Mouse (Mus musculus) frontal cortex, postnatal 25 days (tissue): ENCODE data around the gene Tmc2.

Source experiments
- DNase-seq, 2 experiments: peaks; one replicate each; pipeline ENCODE4 v3.0.0; 2022; ENCODE audit warnings: low spot score in 2 of 2

Gene Tmc2

DNA sequence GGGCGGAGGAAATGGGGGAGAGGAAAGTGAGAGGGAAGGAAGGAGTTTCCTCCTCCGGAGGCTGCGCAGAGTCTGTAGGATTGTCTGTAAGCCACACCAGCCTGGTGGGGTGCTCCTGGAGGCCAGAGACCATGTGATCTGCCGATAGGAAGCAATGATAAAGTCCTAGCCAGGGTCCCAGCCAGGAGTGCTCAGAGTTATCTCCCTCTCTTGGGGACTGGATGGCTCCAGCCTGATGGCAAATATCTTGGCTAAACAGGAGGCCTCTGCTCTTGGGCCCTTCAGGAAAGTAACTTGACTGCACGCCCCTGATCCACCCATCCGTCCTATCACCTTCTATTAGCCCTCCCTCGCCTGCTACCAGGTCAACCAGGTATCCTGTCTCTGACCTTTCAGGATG lies 53.2 kb downstream of the Tmc2 start:
- DNase-seq, result no peak

DNA sequence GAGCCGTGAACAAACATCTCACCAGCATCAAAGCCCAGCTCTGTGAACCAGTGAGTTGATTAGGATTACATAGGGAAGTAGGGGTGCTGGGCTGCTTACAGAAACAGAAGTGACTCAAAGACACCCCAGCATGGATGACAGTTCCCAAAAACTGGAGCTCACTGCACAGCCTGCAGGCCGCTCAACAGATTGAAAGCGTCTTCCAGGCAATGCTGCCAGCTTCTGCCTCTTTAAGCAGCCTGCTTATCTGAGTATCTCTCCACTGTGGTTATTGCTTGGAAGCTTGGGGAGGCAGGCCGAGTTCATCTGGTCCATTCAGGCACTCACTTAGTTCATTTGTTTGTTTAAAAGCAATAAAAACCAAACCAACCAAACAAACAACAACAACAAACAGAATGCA lies 61.8 kb downstream of the Tmc2 start:
- DNase-seq, result no peak

DNA sequence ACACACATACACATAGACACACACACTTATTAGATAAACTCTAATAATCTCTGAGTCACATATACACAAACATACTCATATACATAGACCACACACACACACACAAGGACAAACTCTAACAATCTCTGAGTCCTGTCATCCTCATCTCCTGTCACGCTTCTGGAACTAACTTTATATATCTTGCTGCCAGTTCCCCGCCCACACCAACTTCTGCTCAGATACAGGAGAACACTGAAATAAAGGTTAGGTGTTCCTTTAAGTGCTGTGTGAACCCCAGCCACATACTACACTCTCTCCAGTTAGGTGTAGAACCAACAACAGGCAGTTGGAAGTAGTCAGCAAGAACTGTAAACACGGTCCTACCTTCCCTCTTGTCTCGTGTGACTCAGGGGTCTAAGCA lies 65.8 kb downstream of the Tmc2 start:
- DNase-seq, result no peak

DNA sequence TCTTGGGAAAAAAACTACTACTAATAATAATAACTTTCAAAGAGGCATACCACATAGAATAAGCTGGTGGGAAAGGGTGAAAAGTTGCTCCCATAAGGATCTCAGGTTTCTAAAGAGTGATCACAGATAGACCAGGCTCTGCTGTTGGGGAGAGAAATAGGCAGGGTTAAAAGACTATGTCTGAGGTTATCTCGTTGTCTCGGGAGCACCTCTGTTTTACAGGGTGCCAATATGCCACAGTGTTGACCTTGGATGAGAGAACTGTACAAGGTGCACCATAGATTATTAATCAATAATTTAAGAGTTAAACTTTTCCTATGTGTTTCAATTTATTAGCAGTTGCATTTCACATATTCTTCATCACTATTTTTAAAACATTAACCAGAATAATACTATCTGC lies 66.9 kb downstream of the Tmc2 start:
- no peak for DNase-seq

DNA sequence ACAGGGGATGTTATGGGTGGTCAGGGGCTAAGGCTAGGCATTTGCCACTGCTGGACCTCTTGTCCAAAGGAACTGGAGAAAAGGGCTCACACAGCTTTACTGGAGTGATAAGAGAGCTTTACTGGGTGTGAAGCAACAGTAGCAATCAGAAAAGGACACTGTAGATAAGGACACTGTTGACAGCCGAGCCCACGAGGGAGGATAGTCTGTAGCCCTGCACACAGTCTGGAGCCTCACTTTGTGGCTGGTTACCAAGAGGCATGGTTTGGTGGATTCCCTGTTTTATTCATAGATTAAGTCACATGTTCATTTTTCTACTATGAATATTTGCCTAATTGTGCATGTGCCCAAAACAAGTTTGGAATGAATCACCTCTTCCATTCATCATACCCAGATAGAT lies 67.4 kb downstream of the Tmc2 start:
- no peak for DNase-seq

DNA sequence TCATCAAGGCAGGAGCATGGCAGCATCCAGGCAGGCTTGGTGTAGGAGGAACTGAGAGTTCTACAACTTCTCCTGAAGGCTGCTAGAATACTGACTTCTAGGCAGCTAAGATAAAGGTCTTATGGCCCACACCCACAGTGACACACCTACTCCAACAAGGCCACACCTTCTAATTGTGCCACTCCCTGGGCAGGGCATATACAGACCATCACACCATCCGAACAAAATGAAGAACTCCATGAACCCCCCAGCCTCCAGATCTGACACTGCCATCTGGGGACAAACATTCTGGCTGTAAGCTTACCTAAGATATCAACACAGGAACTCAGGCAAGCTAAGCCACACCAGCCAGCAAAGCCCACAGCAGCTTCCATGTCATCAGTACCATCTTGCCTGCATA lies 70.5 kb downstream of the Tmc2 start:
- DNase-seq, result no peak

DNA sequence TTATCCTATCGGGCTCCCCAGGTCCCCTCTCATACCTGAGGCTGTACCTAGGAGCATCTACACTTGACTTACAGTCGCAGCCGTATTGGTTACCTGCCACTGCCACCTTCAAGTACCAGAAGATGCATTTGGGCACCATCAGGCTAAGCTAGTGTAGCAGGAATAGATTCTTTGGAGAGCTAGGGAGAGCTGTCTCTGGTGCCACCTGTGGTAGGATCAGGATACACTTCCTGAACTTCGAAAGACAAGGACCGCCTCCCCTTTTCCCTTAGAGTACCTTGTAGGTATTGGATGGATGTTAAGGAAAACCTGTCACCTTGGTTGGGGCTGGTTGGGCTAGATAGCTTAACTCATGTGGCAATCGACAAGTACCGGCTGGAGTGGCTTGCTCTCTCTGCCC lies 73.1 kb downstream of the Tmc2 start:
- no peak for DNase-seq

DNA sequence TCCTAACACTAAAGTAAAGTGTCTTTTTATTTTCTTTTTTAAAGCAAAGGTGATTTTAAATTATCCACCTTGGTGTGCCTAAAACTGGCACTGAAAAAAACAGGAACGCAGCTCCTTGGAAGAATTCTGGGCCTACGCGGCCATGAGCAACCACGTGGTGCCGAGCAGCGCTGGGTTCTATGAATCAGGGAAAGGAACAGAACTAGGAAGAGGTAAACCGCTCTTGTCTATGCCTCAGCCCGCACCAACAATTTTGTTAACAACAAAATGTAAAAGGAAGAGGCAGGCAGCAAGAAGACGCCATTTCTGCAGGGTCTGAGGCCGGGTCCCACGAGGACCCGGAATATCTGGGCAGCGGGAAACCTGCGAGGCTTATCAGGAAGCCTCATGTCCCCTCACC lies 78.7 kb downstream of the Tmc2 start:
- DNase-seq, result peak in 1 of 2 experiments; percentile 11

DNA sequence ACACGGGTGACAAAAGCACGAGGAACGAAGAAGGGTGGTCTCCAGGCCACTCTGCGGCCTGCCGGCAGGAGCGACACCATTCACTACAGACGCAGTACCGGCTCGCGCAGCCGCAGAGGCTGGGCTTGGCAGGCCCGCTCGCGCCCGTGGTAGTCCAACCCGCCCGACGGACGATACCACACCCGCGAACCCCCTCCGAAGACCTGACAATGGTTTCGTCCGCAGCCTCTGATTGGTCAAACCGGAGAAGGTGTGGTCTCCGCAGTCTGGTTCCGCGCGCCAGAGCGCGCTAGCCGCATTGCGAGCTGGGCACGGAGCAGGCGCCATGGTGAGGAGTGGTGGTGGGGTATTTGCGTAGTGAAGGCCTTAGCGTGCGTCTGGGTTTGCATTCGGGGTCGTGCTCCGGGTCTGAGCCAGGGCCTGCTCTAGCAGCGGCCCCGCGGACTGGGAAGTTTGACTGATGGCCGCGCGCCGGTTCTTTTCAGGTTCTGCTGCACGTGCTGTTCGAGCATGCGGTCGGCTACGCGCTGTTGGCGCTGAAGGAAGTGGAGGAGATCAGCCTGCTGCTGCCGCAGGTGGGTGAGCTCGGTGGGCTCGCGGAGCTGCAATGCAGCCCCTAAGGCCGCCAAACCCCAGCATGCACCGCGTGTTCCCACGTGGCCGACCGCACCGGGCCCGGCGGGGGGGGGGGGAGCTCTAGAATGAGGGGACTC lies 79.3 kb downstream of the Tmc2 start, which contains the start of gene Nop56:
Nop56 (plus strand) TSS at position 282 of the 713 bp plus-strand sequence.
- peak; percentile 100 for DNase-seq

DNA sequence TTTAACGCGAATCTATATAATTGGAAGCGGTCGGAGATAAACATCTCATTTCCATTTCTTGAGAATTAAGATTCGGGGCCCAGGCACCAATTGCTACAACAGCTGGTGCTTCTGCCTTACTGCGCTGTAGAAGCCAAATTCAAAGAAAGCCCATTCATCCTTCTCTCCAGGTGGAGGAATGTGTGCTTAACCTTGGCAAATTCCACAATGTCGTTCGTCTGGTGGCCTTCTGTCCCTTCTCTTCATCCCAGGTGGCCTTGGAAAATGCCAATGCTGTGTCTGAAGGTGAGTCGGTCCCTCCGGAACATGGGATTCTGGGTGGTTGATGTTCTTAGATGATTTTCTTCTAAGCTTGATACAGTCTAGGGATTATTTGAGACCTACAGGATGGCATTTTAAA lies 79.9 kb downstream of the Tmc2 start:
- DNase-seq, result no peak

DNA sequence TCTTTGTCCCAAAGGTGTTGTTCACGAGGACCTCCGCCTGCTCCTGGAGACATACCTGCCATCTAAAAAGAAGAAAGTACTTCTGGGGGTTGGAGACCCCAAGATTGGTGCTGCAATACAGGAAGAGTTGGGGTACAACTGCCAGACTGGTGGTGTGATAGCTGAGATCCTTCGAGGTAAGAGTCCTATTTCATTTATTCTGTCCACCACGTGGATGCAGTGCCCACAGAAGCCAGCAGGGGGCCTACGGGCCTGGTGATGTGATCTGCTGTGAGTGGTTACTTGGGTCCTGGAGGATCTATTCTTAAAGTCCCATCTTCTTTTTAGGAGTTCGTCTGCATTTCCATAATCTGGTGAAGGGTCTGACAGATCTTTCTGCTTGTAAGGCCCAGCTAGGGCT lies 80.7 kb downstream of the Tmc2 start:
- DNase-seq, result peak in 1 of 2 experiments; percentile 24

DNA sequence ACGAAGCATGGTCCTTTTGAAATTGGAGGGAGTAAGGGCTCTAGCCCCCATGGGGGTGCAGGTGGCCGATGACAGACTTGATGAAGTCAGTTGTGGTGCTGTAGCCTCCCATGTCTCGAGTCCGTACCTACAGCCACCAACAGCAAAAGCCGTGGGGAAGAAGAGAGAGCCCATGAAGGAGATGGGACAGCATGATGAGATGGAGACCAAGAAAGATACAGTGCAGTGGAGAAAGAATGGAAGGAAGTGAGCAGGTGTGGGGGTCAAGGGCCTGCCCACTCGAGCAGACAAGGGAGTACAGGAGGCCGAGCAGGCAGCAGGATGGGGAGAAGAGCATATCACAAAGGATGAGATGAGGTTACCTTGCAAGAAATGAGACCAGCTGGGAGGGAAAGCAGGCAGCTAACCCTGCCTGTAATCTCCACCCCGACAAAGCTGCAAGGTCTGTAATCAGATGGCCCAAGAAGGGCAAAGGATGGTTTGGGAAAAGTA lies 84.7 kb downstream of the Tmc2 start:
- no peak for DNase-seq

DNA sequence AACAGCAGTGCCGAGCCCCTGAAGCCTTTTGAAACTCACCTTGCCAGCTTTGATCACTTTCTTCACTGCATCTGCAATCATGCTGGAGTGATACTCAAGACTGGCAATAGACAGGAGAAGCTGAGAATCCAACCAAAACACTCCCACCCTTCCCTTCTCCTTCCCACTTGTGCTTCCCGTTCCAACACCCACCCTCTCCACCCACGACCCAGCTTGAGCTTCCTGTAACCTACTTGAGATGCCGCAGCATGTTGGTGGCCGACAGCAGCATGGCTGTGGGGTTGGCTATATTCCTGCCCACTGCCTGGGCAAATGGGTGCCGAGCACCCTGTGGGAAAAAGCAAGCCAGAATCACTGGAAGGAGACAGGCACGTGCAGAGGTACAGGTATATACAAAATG lies 85.2 kb downstream of the Tmc2 start:
- no peak for DNase-seq

DNA sequence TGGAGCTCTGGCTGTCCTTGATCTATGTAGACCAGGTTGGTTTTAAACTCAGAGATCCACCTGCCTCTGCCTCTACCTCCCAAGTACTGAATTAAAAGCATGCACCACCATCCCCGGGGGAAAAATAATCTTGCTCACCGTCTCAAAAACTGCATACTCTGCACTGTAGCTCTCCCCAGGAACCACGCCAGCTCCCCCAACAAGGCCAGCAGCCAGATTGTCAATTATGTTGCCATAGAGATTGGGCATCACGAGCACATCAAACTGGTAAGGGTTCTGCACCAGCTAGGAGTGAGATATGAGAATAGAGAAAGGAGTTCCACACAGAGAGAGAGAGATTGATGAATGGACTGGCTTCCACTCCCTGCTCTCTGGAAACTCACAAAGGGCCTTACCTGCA lies 85.8 kb downstream of the Tmc2 start:
- DNase-seq, result no peak

DNA sequence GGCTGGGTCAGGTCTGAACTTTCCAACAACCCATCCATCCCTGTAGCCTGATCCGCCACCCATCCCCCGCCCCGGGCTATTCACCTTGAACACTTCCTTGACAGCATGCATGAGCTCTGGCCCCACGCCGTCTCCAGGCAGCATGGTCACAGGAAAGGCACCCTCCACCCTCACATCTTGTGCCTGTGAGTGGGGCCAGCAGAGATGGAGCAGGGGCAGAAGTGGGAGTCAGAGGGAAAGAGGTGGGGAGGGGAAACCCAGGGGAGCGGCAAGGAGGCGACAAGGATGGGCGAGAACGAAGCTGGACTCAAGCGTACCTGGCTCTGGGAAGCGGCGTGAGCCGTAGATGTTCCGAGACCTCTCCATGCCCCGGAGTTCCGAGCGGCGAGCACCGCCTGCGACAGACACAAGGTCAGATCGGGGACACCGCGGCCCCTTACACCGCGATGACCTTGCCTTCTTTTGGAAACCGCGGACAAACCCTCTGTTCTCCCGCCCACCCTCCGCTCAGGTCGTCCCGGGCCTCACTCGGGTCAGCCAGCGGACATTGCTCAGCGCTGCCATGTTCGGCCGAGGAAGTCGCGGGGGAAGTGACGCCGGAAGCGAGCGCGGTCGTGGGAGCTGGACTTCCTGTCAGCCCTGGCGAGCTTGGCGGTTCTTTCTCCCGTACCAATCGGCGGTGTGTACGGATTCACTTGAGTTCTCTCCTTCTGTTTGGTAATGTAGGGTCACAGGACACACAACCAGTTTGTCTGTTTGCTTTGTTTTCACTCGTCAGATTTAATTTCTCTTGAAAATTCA lies 89.1 kb downstream of the Tmc2 start, which contains the start of gene Idh3b:
Idh3b (minus strand) TSS at position 694 of the 801 bp plus-strand sequence.
- DNase-seq, result peak; percentile 74 to 88

DNA sequence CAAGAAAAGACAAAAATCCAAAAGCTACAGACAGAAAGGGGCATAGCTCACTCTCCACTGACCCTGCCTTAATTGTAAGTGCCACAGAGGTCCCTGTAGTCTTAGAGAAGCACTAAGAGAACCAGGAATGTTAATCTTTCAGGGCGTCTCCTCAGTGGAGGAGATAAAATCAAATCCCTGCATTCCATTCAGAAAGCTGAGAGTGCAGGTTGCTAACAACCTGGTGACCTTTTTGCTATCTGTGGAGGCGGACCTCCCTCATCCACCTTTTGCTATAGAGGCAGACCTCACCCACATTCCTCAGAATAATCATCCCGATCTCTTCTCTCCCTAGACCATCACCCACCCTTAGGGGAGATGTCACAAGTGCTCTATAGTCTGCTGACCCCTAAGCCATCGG lies 94.1 kb downstream of the Tmc2 start:
- no peak for DNase-seq

DNA sequence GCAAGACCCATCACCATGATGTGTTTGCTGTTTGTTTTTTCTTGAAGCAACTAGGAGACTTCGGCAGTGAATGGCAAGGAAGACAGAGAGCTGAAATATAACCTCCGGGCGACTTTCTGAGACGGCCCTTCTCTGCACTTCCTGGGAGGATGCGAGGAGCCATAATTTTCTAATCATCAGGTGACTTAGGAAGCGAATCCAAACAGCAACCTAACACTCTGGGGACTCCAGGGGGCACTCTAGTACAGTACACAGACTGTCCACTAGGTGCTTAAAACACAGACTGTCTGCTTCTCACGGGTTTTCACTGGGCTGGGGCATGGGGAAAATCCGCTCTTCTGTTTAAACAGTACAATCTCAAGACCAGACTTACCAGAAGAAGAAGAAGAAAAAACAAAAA lies 96.4 kb downstream of the Tmc2 start:
- peak; percentile 51 to 65 for DNase-seq

DNA sequence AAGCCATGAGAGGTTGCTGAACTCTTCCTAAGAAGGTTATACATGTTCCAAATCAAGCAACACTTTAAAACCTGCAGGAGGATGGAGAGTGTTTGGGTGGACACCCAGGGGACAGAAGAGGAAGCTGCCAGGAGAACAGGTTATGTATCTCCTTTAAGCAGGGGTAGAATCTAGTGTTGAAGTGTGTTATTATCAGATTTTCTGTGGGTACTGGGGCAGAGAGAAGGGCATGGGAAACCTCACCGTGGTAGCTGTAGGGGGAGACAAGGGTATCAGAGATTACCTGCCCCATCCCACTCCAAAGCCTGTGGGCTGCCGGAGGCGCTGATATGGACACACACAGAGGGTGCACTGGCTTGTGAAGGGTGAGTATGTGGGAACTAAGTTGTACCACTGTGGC lies 98.0 kb downstream of the Tmc2 start:
- DNase-seq, result no peak

DNA sequence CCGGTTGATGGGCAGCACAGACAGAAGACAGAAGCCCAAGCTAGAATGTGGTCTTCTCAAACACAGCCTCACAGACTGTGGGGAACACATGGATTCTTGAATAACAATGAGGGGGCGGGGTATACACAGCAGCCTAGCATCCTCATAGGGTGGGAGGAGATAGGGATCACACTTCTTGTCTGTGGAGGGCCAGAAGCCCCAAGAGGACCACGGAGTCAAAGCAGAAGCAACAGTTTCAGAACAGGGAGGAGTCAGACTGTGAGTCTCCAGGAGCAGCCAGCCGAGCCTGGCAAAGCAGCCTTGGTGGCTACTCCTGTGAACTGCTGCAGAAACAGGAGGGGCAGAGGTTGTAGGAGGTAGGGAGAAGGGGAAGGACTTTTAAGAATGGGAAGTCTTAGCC lies 98.5 kb downstream of the Tmc2 start:
- no peak for DNase-seq

DNA sequence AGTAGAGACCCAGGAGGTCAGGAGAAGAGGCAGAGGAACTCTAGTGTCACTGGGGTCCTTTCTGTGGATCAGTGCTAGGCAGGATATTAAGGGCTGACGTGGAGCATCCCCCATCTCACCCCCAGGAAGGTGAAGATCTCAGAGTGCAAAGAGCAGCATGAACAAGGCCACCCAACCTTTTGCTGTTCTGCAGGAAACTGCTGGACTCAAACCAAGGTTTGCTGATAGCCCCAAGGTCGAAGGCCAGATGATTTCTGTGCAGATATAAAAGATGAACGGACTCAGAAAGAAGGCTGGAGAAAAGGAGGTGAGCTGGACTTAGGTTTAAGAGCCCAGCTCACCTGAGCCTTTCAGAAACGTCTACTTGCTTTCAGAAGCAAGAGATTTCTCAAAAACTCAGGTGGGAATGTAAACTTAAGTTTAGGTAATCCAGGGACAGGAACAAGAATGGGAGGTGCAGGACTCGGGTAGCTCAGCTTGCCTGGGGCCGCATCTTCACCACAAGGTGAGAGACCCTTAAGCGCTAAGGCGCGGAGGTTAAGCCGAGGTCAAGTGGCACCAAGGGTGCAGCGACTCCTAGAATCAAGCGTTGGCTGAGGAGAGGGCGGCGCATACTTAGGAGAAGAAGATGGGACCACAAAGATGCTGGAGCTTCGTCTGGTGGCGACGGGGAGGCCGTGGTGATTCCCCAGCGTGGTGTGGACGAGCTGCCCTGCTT lies 99.4 kb downstream of the Tmc2 start:
- no peak for DNase-seq

DNA sequence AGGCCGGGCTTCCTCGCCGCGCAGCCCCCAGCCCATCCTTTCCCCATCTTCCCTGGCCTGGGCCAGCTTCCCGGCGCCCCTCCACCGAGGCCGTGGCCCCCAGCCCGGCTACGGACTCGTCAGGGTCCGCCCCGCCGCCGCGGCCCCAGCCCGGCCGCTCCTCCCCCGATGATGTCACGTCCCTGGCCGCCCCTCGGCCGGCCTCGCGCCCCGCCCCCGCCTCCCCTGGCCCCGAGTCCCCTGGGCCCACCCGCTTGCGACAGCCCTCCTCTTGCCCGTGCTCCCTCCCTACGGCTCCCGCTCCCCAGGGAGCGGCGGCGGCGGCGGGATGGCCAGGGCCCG lies 99.9 kb downstream of the Tmc2 start, which contains the start of gene Ebf4:
Ebf4 (plus strand) TSS at position 234 of the 342 bp plus-strand sequence.
- peak in 1 of 2 experiments; percentile 9 for DNase-seq
